Comparison of ENCODE assay signal across 10 mouse cellular contexts in genomic region chr9:40628130-40629069, GRCm38 (mm10). TPM values are rescaled to one million over a fixed set of nuclear protein-coding genes. Genes with fewer than 3 reads are reported as not detected.
A peak's percentile ranks its signal among the peaks of the same experiment; 100 is the strongest.
DNase-seq lines count a peak whose midpoint lies in the region; ATAC-seq and TF ChIP-seq lines count a peak whose summit lies in the region.
"Had no signal": no experiment of that assay in that cellular context is flagged by ENCODE, and none has a peak within 500 bp of the region (broad histone marks: within the 10 kb centered on the region; RNA-seq: fewer than 3 reads in every experiment).

No protein-coding gene starts in this region.

- 65% methylated on average over 20 of the region's 20 CpGs for WGBS in heart, embryonic 12.5 days
- 66% methylated on average over 20 of the region's 20 CpGs for WGBS in forebrain, embryonic 15.5 days
- 70% methylated on average over 20 of the region's 20 CpGs for WGBS in lung, postnatal 0 days
- 64% methylated on average over 20 of the region's 20 CpGs for WGBS in stomach, postnatal 0 days

- TF ChIP-seq CTCF in lung, postnatal 0 days (IDR thresholded peaks at IDR 0.05), result peak; percentile 71
- TF ChIP-seq CTCF in stomach, postnatal 0 days (IDR thresholded peaks at IDR 0.05; ENCODE audit: low read depth), result peak; percentile 77

- ATAC-seq in heart, embryonic 12.5 days (ENCODE audit: insufficient number of reproducible peaks, low FRiP score), result no peak
- ATAC-seq in forebrain, embryonic 15.5 days (replicated peaks), result 0 out of 2 replicates have a peak, but pooled peaks have one; percentile 45
- peak; percentile 41; the same call in 1 of the 2 replicates for ATAC-seq in lung, postnatal 0 days
- ATAC-seq in stomach, postnatal 0 days (ENCODE audit: low FRiP score, low TSS enrichment), result peak; percentile 57; the same call in 1 of the 2 replicates

- H3K27ac ChIP-seq in heart, embryonic 12.5 days (ENCODE audit: poor library complexity, severe bottlenecking), result no peak overlapping the region
- no peak overlapping the region for H3K27ac ChIP-seq in forebrain, embryonic 15.5 days (replicated peaks)
- H3K27ac ChIP-seq in lung, postnatal 0 days (ENCODE audit: low read length), result no peak overlapping the region
- no peak overlapping the region for H3K27ac ChIP-seq in stomach, postnatal 0 days (replicated peaks)

- H3K9me3 ChIP-seq in heart, embryonic 12.5 days (replicated peaks), result no peaks in the 10 kb centered on the region
- no peaks in the 10 kb centered on the region for H3K9me3 ChIP-seq in forebrain, embryonic 15.5 days
- H3K9me3 ChIP-seq in lung, postnatal 0 days (ENCODE audit: low read length), result no peaks in the 10 kb centered on the region
- H3K9me3 ChIP-seq in stomach, postnatal 0 days (ENCODE audit: control insufficient read depth, low read length), result no peaks in the 10 kb centered on the region
- H3K9me3 ChIP-seq: neural tube, embryonic 13.5 days had no signal

- no peak overlapping the region for H3K9ac ChIP-seq in heart, embryonic 12.5 days
- no peak overlapping the region for H3K9ac ChIP-seq in forebrain, embryonic 15.5 days (replicated peaks)
- H3K9ac ChIP-seq in lung, postnatal 0 days (replicated peaks; ENCODE audit: low read depth), result no peak overlapping the region
- H3K9ac ChIP-seq in stomach, postnatal 0 days (ENCODE audit: low read length), result no peak overlapping the region
- H3K9ac ChIP-seq: neural tube, embryonic 13.5 days had no signal

- no peaks in the 10 kb centered on the region for H3K36me3 ChIP-seq in heart, embryonic 12.5 days
- no peaks in the 10 kb centered on the region for H3K36me3 ChIP-seq in forebrain, embryonic 15.5 days
- H3K36me3 ChIP-seq in lung, postnatal 0 days (ENCODE audit: insufficient read depth, low read length), result no peaks in the 10 kb centered on the region
- H3K36me3 ChIP-seq in stomach, postnatal 0 days (ENCODE audit: control insufficient read depth, insufficient read depth, low read length), result no peaks in the 10 kb centered on the region
- H3K36me3 ChIP-seq: neural tube, embryonic 13.5 days had no signal

- H3K4me3 ChIP-seq in heart, embryonic 12.5 days, result no peak overlapping the region
- H3K4me3 ChIP-seq in forebrain, embryonic 15.5 days, result no peak overlapping the region
- no peak overlapping the region for H3K4me3 ChIP-seq in lung, postnatal 0 days (ENCODE audit: low read depth, low read length)
- H3K4me3 ChIP-seq in stomach, postnatal 0 days (ENCODE audit: low read depth, low read length), result no peak overlapping the region
- H3K4me3 ChIP-seq: neural tube, embryonic 13.5 days had no signal

- 0 out of 2 replicates have a peak, but pooled peaks cover 3% of the 10 kb centered on the region for H3K27me3 ChIP-seq in heart, embryonic 12.5 days (replicated peaks)
- no peaks in the 10 kb centered on the region for H3K27me3 ChIP-seq in forebrain, embryonic 15.5 days
- no peaks in the 10 kb centered on the region for H3K27me3 ChIP-seq in lung, postnatal 0 days (replicated peaks; ENCODE audit: insufficient read depth, low read length)
- no peaks in the 10 kb centered on the region; the same call in 1 of the 2 replicates for H3K27me3 ChIP-seq in stomach, postnatal 0 days (ENCODE audit: control insufficient read depth, insufficient read depth, low read length)
- H3K27me3 ChIP-seq: neural tube, embryonic 13.5 days had no signal

- H3K4me1 ChIP-seq in heart, embryonic 12.5 days (replicated peaks), result no peaks in the 10 kb centered on the region
- H3K4me1 ChIP-seq in forebrain, embryonic 15.5 days, result peaks cover 16% of the 10 kb centered on the region
- H3K4me1 ChIP-seq in lung, postnatal 0 days (ENCODE audit: insufficient read depth, low read depth, low read length), result no peaks in the 10 kb centered on the region
- no peaks in the 10 kb centered on the region for H3K4me1 ChIP-seq in stomach, postnatal 0 days (replicated peaks; ENCODE audit: control insufficient read depth, insufficient read depth)

- DNase-seq in heart, adult 11 months, result peak; percentile 94
- DNase-seq in A20 (ENCODE audit: low read depth, low spot score), result peak; percentile 78
- DNase-seq in brain, adult 2 months (ENCODE audit: low read depth, low spot score), result peak; percentile 92
- peak; percentile 87 for DNase-seq in kidney, postnatal 14 days
- DNase-seq in lung, postnatal 0 days (ENCODE audit: low spot score), result peak; percentile 59
- peak; percentile 53 for DNase-seq in stomach, postnatal 0 days (ENCODE audit: low spot score)

- no peak overlapping the region for H3K4me2 ChIP-seq in heart, embryonic 12.5 days
- no peak overlapping the region for H3K4me2 ChIP-seq in forebrain, embryonic 15.5 days (replicated peaks)
- no peak overlapping the region for H3K4me2 ChIP-seq in lung, postnatal 0 days (replicated peaks; ENCODE audit: low read depth, low read length)
- no peak overlapping the region for H3K4me2 ChIP-seq in stomach, postnatal 0 days (replicated peaks; ENCODE audit: low read depth)
- H3K4me2 ChIP-seq: neural tube, embryonic 13.5 days had no signal

- no peak for TF ChIP-seq EP300 in lung, postnatal 0 days (IDR thresholded peaks at IDR 0.05)
- no peak for TF ChIP-seq EP300 in stomach, postnatal 0 days (optimal IDR thresholded peaks at IDR 0.05)

RNA-seq across cellular contexts. Expression of gene Gm21915, which starts 42.0 kb away (rescaled TPM):
- not detected in 2 replicates for polyA plus RNA-seq in heart, embryonic 12.5 days (2016; fragmentation: Nextera tagmentation; extraction: Ambion mirVana)
- polyA plus RNA-seq in forebrain, embryonic 15.5 days (2015; fragmentation: Nextera tagmentation; extraction: Ambion mirVana), result not detected in 2 replicates
- not detected in 2 replicates for polyA plus RNA-seq in lung, postnatal 0 days (2015; fragmentation: Nextera tagmentation; extraction: Ambion mirVana)
- not detected in 2 replicates for polyA plus RNA-seq in stomach, postnatal 0 days (2015; fragmentation: Nextera tagmentation; extraction: Ambion mirVana)
- polyA plus RNA-seq: gonadal fat pad, adult 2 months; neural tube, embryonic 13.5 days had no signal

RNA-seq across cellular contexts. Expression of gene Clmp, which starts 57.4 kb away (rescaled TPM):
- polyA plus RNA-seq in heart, embryonic 12.5 days (2016; fragmentation: Nextera tagmentation; extraction: Ambion mirVana), result 14.9 and 17.0 TPM in 2 replicates
- polyA plus RNA-seq in forebrain, embryonic 15.5 days (2015; fragmentation: Nextera tagmentation; extraction: Ambion mirVana), result 53.9 and 56.3 TPM in 2 replicates
- polyA plus RNA-seq in lung, postnatal 0 days (2015; fragmentation: Nextera tagmentation; extraction: Ambion mirVana), result 11.9 and 12.5 TPM in 2 replicates
- polyA plus RNA-seq in stomach, postnatal 0 days (2015; fragmentation: Nextera tagmentation; extraction: Ambion mirVana), result 17.7 and 17.8 TPM in 2 replicates
